Mouse (Mus musculus): ENCODE data around the gene Syce2. TPM values are rescaled to one million over a fixed set of nuclear protein-coding genes. Genes with fewer than 3 reads are reported as not detected.

Syce2 gene
- total and polyA plus RNA-seq, 3 experiments = 0.54 TPM; not detected in 2

DNA sequence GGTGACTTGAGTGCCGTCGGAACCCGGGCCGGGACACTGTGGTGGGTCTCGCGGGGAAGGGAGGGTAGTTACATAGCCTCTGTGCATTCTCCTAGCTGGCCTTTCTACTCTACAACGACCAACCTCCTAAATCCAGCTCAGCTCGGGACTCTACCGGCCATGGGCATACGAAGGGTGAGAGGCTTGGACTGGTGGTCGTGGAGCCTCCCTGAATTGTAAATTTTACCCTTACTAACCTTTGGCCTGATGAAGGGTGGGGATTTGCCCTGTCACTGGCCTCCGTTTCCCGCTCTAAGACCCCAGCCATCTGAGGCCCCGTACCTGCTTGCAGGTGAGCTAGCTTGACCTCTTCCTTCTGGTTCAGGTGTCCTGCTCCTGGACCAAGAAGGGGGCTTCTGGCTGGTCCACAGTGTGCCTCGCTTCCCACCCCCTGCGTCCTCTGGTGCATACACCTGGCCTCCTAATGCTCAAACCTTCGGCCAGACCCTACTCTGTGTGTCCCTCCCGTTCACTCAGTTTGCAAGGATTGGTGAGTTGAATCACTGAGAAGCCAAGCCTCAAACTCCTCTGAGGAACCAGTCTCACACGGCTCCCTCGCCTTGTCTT lies 37.4 kb downstream of the Syce2 start:
- no peak overlapping the region for H3K27ac ChIP-seq (ENCODE audit: insufficient read depth, low read depth)

DNA sequence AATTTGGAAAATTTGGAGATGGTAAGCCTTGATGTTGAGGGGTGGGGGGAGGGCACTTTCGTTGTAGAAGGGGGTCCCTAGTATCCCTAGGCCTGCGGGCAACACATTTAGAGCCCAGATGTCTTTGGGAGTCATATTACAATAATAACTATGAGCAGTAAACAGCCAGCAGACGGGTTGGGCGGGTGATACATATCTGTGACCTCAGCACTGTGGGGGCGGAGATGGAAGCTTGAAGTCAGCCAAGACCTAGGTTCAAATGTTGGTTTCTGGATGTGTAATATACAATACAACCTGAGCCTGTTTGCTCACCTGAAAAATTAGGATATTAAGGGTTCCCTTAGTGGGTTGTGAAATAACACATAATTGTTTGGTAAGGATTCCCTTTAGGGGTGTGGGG lies 38.0 kb downstream of the Syce2 start:
- no peak overlapping the region for H3K27ac ChIP-seq (ENCODE audit: insufficient read depth, low read depth)
- no peak for TF ChIP-seq EP300 (IDR thresholded peaks at IDR 0.05; ENCODE audit: low read length)
- TF ChIP-seq CTCF (conservative IDR thresholded peaks at IDR 0.05 in 1 of 2, IDR thresholded peaks at IDR 0.05 in 1 of 2; ENCODE audit: low read depth in 2 of 2, low read length in 2 of 2) = no peak
- no peak for TF ChIP-seq MEF2A (IDR thresholded peaks at IDR 0.05; ENCODE audit: borderline replicate concordance, low read depth, low read length)
- TF ChIP-seq MAX (IDR thresholded peaks at IDR 0.05; ENCODE audit: low read length) = no peak
- no peak for TF ChIP-seq CHD2 (IDR thresholded peaks at IDR 0.05; ENCODE audit: low read length)
- TF ChIP-seq USF2 (conservative IDR thresholded peaks at IDR 0.05; ENCODE audit: low read depth, low read length) = no peak
- TF ChIP-seq MYC (IDR thresholded peaks at IDR 0.05; ENCODE audit: low read depth, low read length) = no peak
- no peak for TF ChIP-seq BHLHE40 (IDR thresholded peaks at IDR 0.05; ENCODE audit: low read depth, low read length)
- no peak for TF ChIP-seq PAX5 (IDR thresholded peaks at IDR 0.05; ENCODE audit: low read length)
- no peak for TF ChIP-seq ZMIZ1 (IDR thresholded peaks at IDR 0.05; ENCODE audit: low read depth, low read length)
- no peaks in the 10 kb centered on the region for H3K79me2 ChIP-seq (replicated peaks; ENCODE audit: control insufficient read depth, extremely low read depth, insufficient read depth, poor library complexity, severe bottlenecking)
- dilution Hi-C loops (cut with MboI; ENCODE audit: extremely low pct_ligation_motif_present, extremely low pct_unique_long_range_greater_than_20kb, low sequenced_read_pairs) = no loop called here
- no peak overlapping the region for H3K4me2 ChIP-seq (ENCODE audit: insufficient read depth, low read depth, poor library complexity, severe bottlenecking)
- H3K9ac ChIP-seq (ENCODE audit: insufficient read depth, low read depth) = no peak overlapping the region
- peaks cover 12 to 47% of the 10 kb centered on the region in 2 experiments for H3K36me3 ChIP-seq (replicated peaks in 1 of 2; ENCODE audit: control insufficient read depth in 1 of 2, insufficient read depth in 1 of 2, low read length in 1 of 2)
- no peak for DNase-seq (ENCODE audit: extremely low read depth)
- peaks cover 8 to 15% of the 10 kb centered on the region in 2 experiments for H3K4me1 ChIP-seq (ENCODE audit: control insufficient read depth in 1 of 2, insufficient read depth in 2 of 2)
- in situ Hi-C loops (cut with MboI; ENCODE audit: low pct_ligation_motif_present, low pct_unique_long_range_greater_than_20kb, low sequenced_read_pairs) = no loop called here
- H3K4me3 ChIP-seq (replicated peaks in 1 of 3; ENCODE audit: low read depth in 2 of 3, low read length in 2 of 3, poor library complexity in 1 of 3) = no peak overlapping the region
- peaks cover 2% of the 10 kb centered on the region for H3K27me3 ChIP-seq (replicated peaks)
- H3K9me3 ChIP-seq (replicated peaks; ENCODE audit: low read length) = peaks cover 13% of the 10 kb centered on the region

More for the DNA sequence above, 37.4 kb downstream of the Syce2 start:
- TF ChIP-seq HCFC1 (IDR thresholded peaks at IDR 0.05; ENCODE audit: low read depth, low read length) = no peak
- H3K4me1 ChIP-seq (ENCODE audit: control insufficient read depth in 1 of 2, insufficient read depth in 2 of 2) = peaks cover 8 to 15% of the 10 kb centered on the region in 2 experiments
- H3K9me3 ChIP-seq (replicated peaks; ENCODE audit: low read length) = peaks cover 13% of the 10 kb centered on the region
- H3K9ac ChIP-seq (ENCODE audit: insufficient read depth, low read depth) = peak overlapping the region; percentile 72
- no peaks in the 10 kb centered on the region for H3K79me2 ChIP-seq (replicated peaks; ENCODE audit: control insufficient read depth, extremely low read depth, insufficient read depth, poor library complexity, severe bottlenecking)
- no peak for DNase-seq (ENCODE audit: extremely low read depth)
- peak overlapping the region; percentile 63 to 68 (median 64) for H3K4me3 ChIP-seq (replicated peaks in 1 of 3; ENCODE audit: low read depth in 2 of 3, low read length in 2 of 3, poor library complexity in 1 of 3)
- H3K36me3 ChIP-seq (replicated peaks in 1 of 2; ENCODE audit: control insufficient read depth in 1 of 2, insufficient read depth in 1 of 2, low read length in 1 of 2) = peaks cover 12 to 45% of the 10 kb centered on the region in 2 experiments
- peaks cover 9% of the 10 kb centered on the region for H3K27me3 ChIP-seq (replicated peaks)
- H3K4me2 ChIP-seq (ENCODE audit: insufficient read depth, low read depth, poor library complexity, severe bottlenecking) = peak overlapping the region; percentile 40
- in situ Hi-C loops (cut with MboI; ENCODE audit: low pct_ligation_motif_present, low pct_unique_long_range_greater_than_20kb, low sequenced_read_pairs) = no loop called here
- dilution Hi-C loops (cut with MboI; ENCODE audit: extremely low pct_ligation_motif_present, extremely low pct_unique_long_range_greater_than_20kb, low sequenced_read_pairs) = no loop called here

DNA sequence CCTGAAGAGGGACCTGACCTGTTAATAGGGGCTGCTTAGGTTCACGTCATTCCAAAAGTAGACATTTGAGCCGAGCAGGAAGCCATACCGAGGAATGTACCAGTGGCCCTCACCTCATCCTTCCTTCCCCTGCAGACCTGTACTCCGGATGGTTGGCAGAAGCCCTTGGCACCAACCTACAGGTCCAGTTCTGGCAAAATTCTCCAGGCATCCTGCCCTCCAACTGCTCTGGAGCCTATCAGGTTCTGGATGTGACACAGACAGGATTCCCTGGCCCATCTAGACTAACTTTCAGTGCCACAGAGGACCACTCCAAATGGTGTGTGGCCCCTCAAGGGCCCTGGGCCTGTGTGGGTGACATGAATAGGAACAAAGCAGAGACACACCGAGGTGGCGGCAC lies 38.6 kb downstream of the Syce2 start:
- TF ChIP-seq TCF12 (IDR thresholded peaks at IDR 0.05; ENCODE audit: low read depth, low read length) = no peak
- TF ChIP-seq MAX (IDR thresholded peaks at IDR 0.05; ENCODE audit: low read length) = no peak
- TF ChIP-seq RCOR1 (conservative IDR thresholded peaks at IDR 0.05; ENCODE audit: low read depth, low read length) = no peak
- TF ChIP-seq RAD21 (IDR thresholded peaks at IDR 0.05; ENCODE audit: low read depth, low read length) = no peak
- TF ChIP-seq CHD1 (IDR thresholded peaks at IDR 0.05; ENCODE audit: low read depth, low read length) = no peak
- TF ChIP-seq BHLHE40 (IDR thresholded peaks at IDR 0.05; ENCODE audit: low read depth, low read length) = no peak
- no peak for TF ChIP-seq JUND (conservative IDR thresholded peaks at IDR 0.05; ENCODE audit: low read depth, low read length)
- no peak for TF ChIP-seq USF1 (IDR thresholded peaks at IDR 0.05; ENCODE audit: low read depth, low read length)
- TF ChIP-seq POLR2AphosphoS2 (IDR thresholded peaks at IDR 0.05; ENCODE audit: low read depth, low read length) = no peak
- no peak for TF ChIP-seq IRF4 (IDR thresholded peaks at IDR 0.05; ENCODE audit: low read depth, low read length)
- TF ChIP-seq PAX5 (IDR thresholded peaks at IDR 0.05; ENCODE audit: low read length) = no peak
- in situ Hi-C loops (cut with MboI; ENCODE audit: low pct_ligation_motif_present, low pct_unique_long_range_greater_than_20kb, low sequenced_read_pairs) (no loop called here), dilution Hi-C loops (cut with MboI; ENCODE audit: extremely low pct_ligation_motif_present, extremely low pct_unique_long_range_greater_than_20kb, low sequenced_read_pairs) (no loop called here)
- no peak overlapping the region for H3K9ac ChIP-seq (ENCODE audit: insufficient read depth, low read depth)
- peaks cover 13% of the 10 kb centered on the region for H3K9me3 ChIP-seq (replicated peaks; ENCODE audit: low read length)
- H3K4me2 ChIP-seq (ENCODE audit: insufficient read depth, low read depth, poor library complexity, severe bottlenecking) = no peak overlapping the region
- H3K4me3 ChIP-seq (replicated peaks in 1 of 3; ENCODE audit: low read depth in 2 of 3, low read length in 2 of 3, poor library complexity in 1 of 3) = no peak overlapping the region
- peaks cover 8 to 15% of the 10 kb centered on the region in 2 experiments for H3K4me1 ChIP-seq (ENCODE audit: control insufficient read depth in 1 of 2, insufficient read depth in 2 of 2)
- no peak overlapping the region for H3K27ac ChIP-seq (ENCODE audit: insufficient read depth, low read depth)
- DNase-seq (ENCODE audit: extremely low read depth) = no peak
- peaks cover 12 to 50% of the 10 kb centered on the region in 2 experiments for H3K36me3 ChIP-seq (replicated peaks in 1 of 2; ENCODE audit: control insufficient read depth in 1 of 2, insufficient read depth in 1 of 2, low read length in 1 of 2)
- peaks cover 1% of the 10 kb centered on the region for H3K27me3 ChIP-seq (replicated peaks)
- no peaks in the 10 kb centered on the region for H3K79me2 ChIP-seq (replicated peaks; ENCODE audit: control insufficient read depth, extremely low read depth, insufficient read depth, poor library complexity, severe bottlenecking)

Measured in CH12.LX (cell line).